Mouse (Mus musculus) bone marrow macrophage, adult 2 months (primary cell): ENCODE measurements around the gene Apba1.

ENCODE experiments used
- CTCF ChIP-seq: IDR thresholded peaks from 2 replicates; pipeline ENCODE4 v1.5.1; 2012; ENCODE audit warnings: low read depth, mild to moderate bottlenecking, low read length, moderate library complexity
- POLR2A ChIP-seq: IDR thresholded peaks from 2 replicates; pipeline ENCODE4 v1.6.1; 2012; ENCODE audit warnings: mild to moderate bottlenecking, low read depth, low read length, borderline replicate concordance

DNA sequence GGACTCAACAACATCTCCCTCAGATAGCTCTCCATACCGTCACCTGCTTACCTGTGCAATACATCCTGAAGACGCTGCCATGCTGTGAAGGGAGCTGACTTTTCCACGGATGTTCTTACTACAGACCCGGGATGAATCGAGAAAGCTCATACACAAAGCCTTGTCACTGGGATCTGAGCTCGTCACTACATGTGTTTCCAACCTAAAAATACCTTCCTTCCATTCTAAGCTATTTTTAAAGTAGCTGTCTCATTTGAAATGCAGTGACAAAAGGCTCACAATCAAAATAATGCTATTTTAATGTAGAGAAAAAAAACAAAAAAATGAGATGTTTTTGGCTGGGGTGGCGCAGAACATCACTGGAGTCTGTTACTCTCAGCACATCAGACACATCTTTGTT is 97.1 kb downstream of the Apba1 start:
- TF ChIP-seq CTCF = no peak
- TF ChIP-seq POLR2A = no peak
